Mouse (Mus musculus): ENCODE data around the gene Adgrf1.

DNA sequence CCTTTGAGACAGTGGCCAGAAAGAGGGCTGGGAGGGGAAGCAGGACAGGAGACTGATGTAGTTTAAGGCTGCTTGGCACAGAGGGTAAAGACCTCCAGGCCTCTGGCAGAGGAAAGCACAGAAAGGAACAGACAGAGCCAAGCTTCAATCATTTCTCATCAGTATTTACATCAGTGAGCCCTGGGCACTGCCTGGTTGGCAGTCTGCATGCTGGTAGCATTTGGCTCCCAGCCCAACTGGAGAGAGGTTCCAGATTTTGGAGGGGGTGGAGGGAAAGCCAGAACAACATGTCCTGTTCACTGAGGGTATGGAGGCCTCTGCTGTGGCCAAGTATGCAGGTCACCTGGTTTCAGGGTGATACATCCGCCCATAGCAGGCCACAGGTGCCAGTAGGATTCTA lies 12.4 kb upstream of the Adgrf1 start:
- TF ChIP-seq GATA1 (IDR thresholded peaks at IDR 0.05; ENCODE audit: borderline replicate concordance, low read length) (no peak), FLI1 (IDR thresholded peaks at IDR 0.05; ENCODE audit: low read length) (no peak)

All from megakaryocyte, embryonic 14.5 days (primary cell).